Mouse (Mus musculus) erythroblast, embryonic 14.5 days (primary cell): ENCODE data around the gene Tprg.

ENCODE experiments used
- GATA1 ChIP-seq: IDR thresholded peaks from 2 replicates; pipeline ENCODE4 v1.6.1; 2012; ENCODE audit warnings: low read length, inconsistent platforms, mixed read lengths
- TAL1 ChIP-seq: IDR thresholded peaks from 3 replicates; pipeline ENCODE4 v1.6.1; 2012; ENCODE audit warnings: low read length, inconsistent platforms, mixed read lengths

- no peak for TF ChIP-seq TAL1
- no peak for TF ChIP-seq GATA1
These were observed 138.8 kb downstream of the Tprg start for GRCm38 (mm10) chr16:25425376-25425775.
